Mouse (Mus musculus) heart, adult 8-10 months (tissue): ENCODE results near the gene Pparg. TPM values are rescaled to one million over a fixed set of nuclear protein-coding genes. Genes with fewer than 3 reads are reported as not detected.

Source experiments
- DNase-seq: peaks from one replicate; pipeline ENCODE4 v3.0.0; 2022; ENCODE audit warnings: low spot score
- total RNA-seq, 4 experiments: library from RNA; stranded (reverse); gene quantifications; 2 replicates each; pipeline ENCODE4 v1.2.4; 2022

Gene Pparg
- total RNA-seq, 4 experiments from 2014 or later, result 9.5 to 13.5 (median 12.3) TPM

- DNase-seq, result no peak
These were observed 143.4 kb downstream of the Pparg start for GRCm38 (mm10) chr6:115504160-115504558.

GRCm38 (mm10) chr6:115504915-115505314, 144.2 kb downstream of the Pparg start:
- no peak for DNase-seq

- DNase-seq, result no peak
These were observed 145.7 kb downstream of the Pparg start for GRCm38 (mm10) chr6:115506425-115506824.

GRCm38 (mm10) chr6:115511447-115511846, 150.7 kb downstream of the Pparg start:
- no peak for DNase-seq

- no peak for DNase-seq
These were observed 152.5 kb downstream of the Pparg start for GRCm38 (mm10) chr6:115513207-115513606.

- DNase-seq, result no peak
These were observed 157.2 kb downstream of the Pparg start for GRCm38 (mm10) chr6:115517904-115518303.

GRCm38 (mm10) chr6:115518352-115518751, 157.6 kb downstream of the Pparg start:
- DNase-seq, result no peak

- no peak for DNase-seq
These were observed 158.5 kb downstream of the Pparg start for GRCm38 (mm10) chr6:115519275-115519699.

- no peak for DNase-seq
These were observed 161.2 kb downstream of the Pparg start for GRCm38 (mm10) chr6:115521923-115522322.

- DNase-seq, result peak; percentile 57
These were observed 162.0 kb downstream of the Pparg start for GRCm38 (mm10) chr6:115522691-115523146.

- DNase-seq, result peak; percentile 65
These were observed 162.4 kb downstream of the Pparg start for GRCm38 (mm10) chr6:115523201-115523600.

GRCm38 (mm10) chr6:115524449-115524990, 163.8 kb downstream of the Pparg start:
- no peak for DNase-seq

- no peak for DNase-seq
These were observed 166.7 kb downstream of the Pparg start for GRCm38 (mm10) chr6:115527418-115527817.

- no peak for DNase-seq
These were observed 167.6 kb downstream of the Pparg start for GRCm38 (mm10) chr6:115528372-115528771.

GRCm38 (mm10) chr6:115534617-115535016, 173.9 kb downstream of the Pparg start:
- DNase-seq, result peak; percentile 27

GRCm38 (mm10) chr6:115536169-115536568, 175.4 kb downstream of the Pparg start:
- no peak for DNase-seq

GRCm38 (mm10) chr6:115538645-115539429, 178.1 kb downstream of the Pparg start:
- DNase-seq, result peak; percentile 88

Other genes with a start within 250 kb of the Pparg start
- gene Syn2, start 226.0 kb upstream of the Pparg start, total RNA-seq, result 1 to 10 TPM; 3.5 to 6.2 (median 4.6) TPM
- gene Gm17482, start 133.6 kb upstream of the Pparg start, total RNA-seq, result not detected
- 10 to 100 TPM; 26.3 to 43.9 (median 37.1) TPM for gene Timp4, start 108.7 kb upstream of the Pparg start, total RNA-seq
- gene Tsen2, start 183.7 kb downstream of the Pparg start, total RNA-seq, result 10 to 100 TPM in 1 of 4 experiments, 1 to 10 TPM in 3; 7.5 to 12.0 (median 7.6) TPM
- gene Mkrn2os, start 231.6 kb downstream of the Pparg start, total RNA-seq, result 1 to 10 TPM in 1 of 4 experiments, under 1 TPM in 3; 0.52 to 1.1 (median 0.71) TPM
- 10 to 100 TPM; 35.2 to 42.7 (median 39.5) TPM for gene Mkrn2, start 241.0 kb downstream of the Pparg start, total RNA-seq